8 mouse cellular contexts compared by ENCODE assay signal in genomic region chr11:86257054-86257453, GRCm38 (mm10). TPM values are rescaled to one million over a fixed set of nuclear protein-coding genes. Genes with fewer than 3 reads are reported as not detected.
DNase-seq lines count a peak whose midpoint lies in the region; ATAC-seq and TF ChIP-seq lines count a peak whose summit lies in the region.

No protein-coding gene starts in this region.

- no peak overlapping the region for H3K27ac ChIP-seq in thymus, adult 2 months (ENCODE audit: control insufficient read depth, insufficient read depth, low read length)
- H3K27ac ChIP-seq in hindbrain, embryonic 14.5 days = peak overlapping the region; percentile 81
- peak overlapping the region; percentile 91 for H3K27ac ChIP-seq in midbrain, embryonic 10.5 days (replicated peaks)

- no peak for TF ChIP-seq POLR2A in thymus, adult 2 months (IDR thresholded peaks at IDR 0.05; ENCODE audit: control insufficient read depth, extremely low read depth, insufficient read depth, low read length, poor library complexity)

- no peaks in the 10 kb centered on the region for H3K4me1 ChIP-seq in thymus, adult 2 months (replicated peaks; ENCODE audit: control insufficient read depth, insufficient read depth, low read length)
- H3K4me1 ChIP-seq in hindbrain, embryonic 14.5 days (replicated peaks; ENCODE audit: control insufficient read depth, insufficient read depth, low read length) = peaks cover 15% of the 10 kb centered on the region
- peaks cover 17% of the 10 kb centered on the region for H3K4me1 ChIP-seq in midbrain, embryonic 10.5 days

- WGBS in thymus, adult 2 months = under 1% methylated on average over 22 of the region's 22 CpGs
- WGBS in hindbrain, embryonic 14.5 days = under 1% methylated on average over 22 of the region's 22 CpGs
- under 1% methylated on average over 22 of the region's 22 CpGs for WGBS in midbrain, embryonic 10.5 days

- H3K9me3 ChIP-seq in hindbrain, embryonic 14.5 days (ENCODE audit: control insufficient read depth, low read length) = no peaks in the 10 kb centered on the region
- H3K9me3 ChIP-seq in midbrain, embryonic 10.5 days (replicated peaks) = no peaks in the 10 kb centered on the region

- ATAC-seq in frontal cortex, adult (ENCODE audit: low TSS enrichment) = peak; percentile 75
- ATAC-seq in hindbrain, embryonic 14.5 days (ENCODE audit: low FRiP score) = peak; percentile 65; the same call in 1 of the 2 replicates

- H3K4me2 ChIP-seq in hindbrain, embryonic 14.5 days (replicated peaks) = peak overlapping the region; percentile 85

- H3K9ac ChIP-seq in hindbrain, embryonic 14.5 days = peak overlapping the region; percentile 82

- H3K36me3 ChIP-seq in thymus, adult 2 months (ENCODE audit: control insufficient read depth, insufficient read depth, low read length) = 0 out of 2 replicates have a peak, but pooled peaks cover 5% of the 10 kb centered on the region
- peaks cover 12% of the 10 kb centered on the region for H3K36me3 ChIP-seq in hindbrain, embryonic 14.5 days (replicated peaks; ENCODE audit: control insufficient read depth, insufficient read depth)
- peaks cover 37% of the 10 kb centered on the region for H3K36me3 ChIP-seq in midbrain, embryonic 10.5 days

- TF ChIP-seq CTCF in thymus, adult 2 months (IDR thresholded peaks at IDR 0.05; ENCODE audit: borderline replicate concordance, control insufficient read depth, extremely low read depth, insufficient read depth, low read length, poor library complexity) = no peak

- intact Hi-C loops in left cerebral cortex, postnatal 10 days (cut with DNase I) = loop anchor here (10.0 kb wide), 1 partner anchor 228 kb away; the partner anchor contains the start of gene Rnft1

- DNase-seq in frontal cortex, postnatal 14 days (ENCODE audit: low spot score in 2 of 2) = no peak
- no peak for DNase-seq in thymus, adult 2 months
- DNase-seq in thymus, postnatal 25 days = no peak
- peak; percentile 45 for DNase-seq in hindbrain, embryonic 14.5 days (ENCODE audit: low spot score)
- no peak for DNase-seq in midbrain, embryonic 10.5 days (ENCODE audit: low spot score)
- no peak for DNase-seq in left cerebral cortex, postnatal 10 days (ENCODE audit: extremely low spot score in 1 of 2, low spot score in 2 of 2)
- no peak for DNase-seq in left cerebral cortex, adult 11 months (ENCODE audit: low spot score)

- H3K27me3 ChIP-seq in thymus, adult 2 months (ENCODE audit: control insufficient read depth, insufficient read depth, low read length) = no peaks in the 10 kb centered on the region
- H3K27me3 ChIP-seq in hindbrain, embryonic 14.5 days (ENCODE audit: control insufficient read depth, insufficient read depth, low read length) = no peaks in the 10 kb centered on the region
- H3K27me3 ChIP-seq in midbrain, embryonic 10.5 days (ENCODE audit: low read depth, poor library complexity, severe bottlenecking) = no peaks in the 10 kb centered on the region

- peak overlapping the region; percentile 74 for H3K4me3 ChIP-seq in thymus, adult 2 months (ENCODE audit: control insufficient read depth, insufficient read depth, low read length)
- H3K4me3 ChIP-seq in hindbrain, embryonic 14.5 days (replicated peaks; ENCODE audit: low read length) = peak overlapping the region; percentile 63
- peak overlapping the region; percentile 85 for H3K4me3 ChIP-seq in midbrain, embryonic 10.5 days

RNA-seq across cellular contexts. Expression of gene Ints2, which starts 0.3 kb away (rescaled TPM):
- 14.9 and 15.6 TPM in 2 replicates for polyA plus RNA-seq in thymus, adult 2 months (2012; rRNA removed)
- polyA plus RNA-seq in hindbrain, embryonic 14.5 days (2014; fragmentation: Nextera tagmentation; extraction: Ambion mirVana) = 17.8 and 22.6 TPM in 2 replicates
- 48.1 and 51.9 TPM in 2 replicates for polyA plus RNA-seq in midbrain, embryonic 10.5 days (2016; fragmentation: Nextera tagmentation; extraction: Ambion mirVana)
- total RNA-seq in left cerebral cortex, postnatal 10 days (2021) = 10 to 100 TPM; 27.1 to 28.7 TPM

RNA-seq across cellular contexts. Expression of gene Brip1, which starts 56.1 kb away (rescaled TPM):
- 1.9 and 2.8 TPM in 2 replicates for polyA plus RNA-seq in thymus, adult 2 months (2012; rRNA removed)
- 1.5 and 1.6 TPM in 2 replicates for polyA plus RNA-seq in hindbrain, embryonic 14.5 days (2014; fragmentation: Nextera tagmentation; extraction: Ambion mirVana)
- polyA plus RNA-seq in midbrain, embryonic 10.5 days (2016; fragmentation: Nextera tagmentation; extraction: Ambion mirVana) = 10.7 and 12.4 TPM in 2 replicates
- 1 to 10 TPM in 1 of 2 experiments, under 1 TPM in 1; 0.69 to 1.1 TPM for total RNA-seq in left cerebral cortex, postnatal 10 days (2021)
